Mouse (Mus musculus) limb, embryonic 10.5 days (tissue): ENCODE results near the gene Hoxa10. TPM values are rescaled to one million over a fixed set of nuclear protein-coding genes. Genes with fewer than 3 reads are reported as not detected.
A peak's percentile ranks its signal among the peaks of the same experiment; 100 is the strongest.

ENCODE experiments used
- DNase-seq: peaks from one replicate; pipeline ENCODE4 v3.0.0-alpha.2; 2017; ENCODE audit warnings: low spot score
- H3K27ac ChIP-seq: fragments of 300-500 bp; sonication (generic); 2 replicates; pipeline ENCODE4 v1.5.1; 2016; ENCODE audit warnings: mild to moderate bottlenecking
- H3K27me3 ChIP-seq: fragments of 300-500 bp; sonication (generic); 2 replicates; pipeline ENCODE4 v1.6.1; 2016; ENCODE audit warnings: low read depth, mild to moderate bottlenecking; ENCODE audit not compliant: poor library complexity, severe bottlenecking
- H3K36me3 ChIP-seq: fragments of 300-500 bp; sonication (generic); 2 replicates; pipeline ENCODE4 v1.6.1; 2016; ENCODE audit warnings: mild to moderate bottlenecking, moderate library complexity
- H3K4me1 ChIP-seq: fragments of 300-500 bp; sonication (generic); 2 replicates; pipeline ENCODE4 v1.6.1; 2016
- H3K4me3 ChIP-seq: fragments of 300-500 bp; sonication (generic); 2 replicates; pipeline ENCODE4 v1.5.1; 2016; ENCODE audit warnings: mild to moderate bottlenecking, moderate library complexity
- H3K9me3 ChIP-seq: fragments of 300-500 bp; sonication (generic); replicated peaks from 2 replicates; pipeline ENCODE4 v1.6.1; 2016; ENCODE audit warnings: mild to moderate bottlenecking
- WGBS: fragments of 180-500 bp; shearing (Covaris S2); methylation state at CpG from one replicate; pipeline ENCODE4 v1.1.7; 2016; 5-methylcytosine and 5-hydroxymethylcytosine counted together
- microRNA counts: library from miRNA; unstranded; fragments of <30 nt; microRNA quantifications from one replicate; lab custom pipeline; 2017
- microRNA-seq: library from miRNA; unstranded; fragments of <30 nt; microRNA quantifications from one replicate; pipeline ENCODE4, GENCODE M21; 2017
- polyA plus RNA-seq: library from polyadenylated mRNA; unstranded; fragments of >200 nt; fragmentation: Nextera tagmentation; extraction: Ambion mirVana; gene quantifications from 2 replicates; pipeline ENCODE4 v1.2.1, GENCODE M21; 2016

Gene Hoxa10
- polyA plus RNA-seq, 1 experiment from 2014 or later, result 195 TPM

DNA sequence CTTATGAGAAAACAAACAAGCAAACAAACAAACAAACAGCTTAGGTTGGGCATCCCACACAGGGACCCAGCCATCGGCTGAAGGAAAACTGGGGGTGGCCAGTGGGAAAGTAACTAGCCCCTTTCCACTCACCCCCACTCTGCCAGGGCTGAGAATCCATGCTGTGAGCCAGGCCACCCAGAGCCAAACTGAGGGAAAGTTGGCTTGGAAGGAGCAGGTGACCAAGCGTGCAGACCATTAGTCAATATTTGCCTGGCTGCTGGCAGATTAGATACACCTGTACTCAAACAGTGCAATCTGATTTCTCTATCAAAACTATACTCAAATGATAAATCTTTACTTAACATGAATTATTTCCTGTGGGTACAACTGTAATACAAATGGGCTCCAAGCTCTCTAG is 58.6 kb downstream of the Hoxa10 start:
- 28% methylated on average over 2 of the region's 2 CpGs for WGBS

More for the DNA sequence above, 58.6 kb downstream of the Hoxa10 start:
- no peak for DNase-seq
- peaks cover 86% of the 10 kb centered on the region for H3K27me3 ChIP-seq
- no peaks in the 10 kb centered on the region for H3K9me3 ChIP-seq
- peaks cover 100% of the 10 kb centered on the region for H3K4me1 ChIP-seq
- no peak overlapping the region for H3K4me3 ChIP-seq
- H3K27ac ChIP-seq, result no peak overlapping the region
- H3K36me3 ChIP-seq, result peaks cover 29% of the 10 kb centered on the region

MicroRNAs within 50 kb of the gene (microRNA counts, 519-probe panel; counts per million panel counts)
- microRNA mmu-miR-196b (lab: Ali Mortazavi, UCI), result 7,516 counts per million, percentile 97 among the panel's probes with 10 or more counts

Small RNAs within 50 kb of the gene (microRNA-seq; reads per million reads assigned to microRNA genes)
- gene Mir196b, result 56,617 reads per million, percentile 99 among the genes with 10 or more reads in this experiment

Other genes with a start within 250 kb of the Hoxa10 start
- gene Skap2, start 228.3 kb downstream of the Hoxa10 start, polyA plus RNA-seq, result 16.4 and 19.3 TPM in 2 replicates
- 1.3 and 1.9 TPM in 2 replicates for gene Hoxa1, start 82.5 kb downstream of the Hoxa10 start, polyA plus RNA-seq
- 4.5 and 5.3 TPM in 2 replicates for gene Hoxa2, start 76.0 kb downstream of the Hoxa10 start, polyA plus RNA-seq
- gene 5730596B20Rik, start 63.4 kb downstream of the Hoxa10 start, polyA plus RNA-seq, result 1.1 and 1.3 TPM in 2 replicates
- 1.6 and 1.8 TPM in 2 replicates for gene Hoxa4, start 49.1 kb downstream of the Hoxa10 start, polyA plus RNA-seq
- 9.8 and 10.4 TPM in 2 replicates for gene Hoxa5, start 36.3 kb downstream of the Hoxa10 start, polyA plus RNA-seq
- 3.5 and 4.1 TPM in 2 replicates for gene Hoxa6, start 32.1 kb downstream of the Hoxa10 start, polyA plus RNA-seq
- 7.0 and 7.9 TPM in 2 replicates for gene Hoxa3, start 27.5 kb downstream of the Hoxa10 start, polyA plus RNA-seq
- 0.79 and 1.2 TPM in 2 replicates for gene Gm28308, start 27.5 kb downstream of the Hoxa10 start, polyA plus RNA-seq
- 24.7 and 24.8 TPM in 2 replicates for gene Hoxa7, start 19.0 kb downstream of the Hoxa10 start, polyA plus RNA-seq
- 95.7 and 123 TPM in 2 replicates for gene Hoxa9, start 9.8 kb downstream of the Hoxa10 start, polyA plus RNA-seq
- gene Hoxa11, start 5.0 kb upstream of the Hoxa10 start, polyA plus RNA-seq, result 71.6 and 74.9 TPM in 2 replicates
- 2.7 and 11.1 TPM in 2 replicates for gene Hoxa13, start 20.0 kb upstream of the Hoxa10 start, polyA plus RNA-seq
- 1.4 and 3.7 TPM in 2 replicates for gene Evx1, start 72.6 kb upstream of the Hoxa10 start, polyA plus RNA-seq